Mouse (Mus musculus) erythroblast, embryonic 14.5 days (primary cell): ENCODE results near the gene Cd248. TPM values are rescaled to one million over a fixed set of nuclear protein-coding genes. Genes with fewer than 3 reads are reported as not detected.

Source experiments
- H3K27me3 ChIP-seq: 2 replicates; pipeline ENCODE4 v1.6.1; 2012; ENCODE audit warnings: inconsistent platforms; ENCODE audit not compliant: control insufficient read depth
- H3K36me3 ChIP-seq: 2 replicates; pipeline ENCODE4 v1.6.1; 2012; ENCODE audit warnings: mild to moderate bottlenecking, inconsistent platforms; ENCODE audit not compliant: control insufficient read depth
- H3K4me1 ChIP-seq: 2 replicates; pipeline ENCODE4 v1.6.1; 2012; ENCODE audit warnings: inconsistent platforms; ENCODE audit not compliant: control insufficient read depth
- H3K4me3 ChIP-seq: replicated peaks from 2 replicates; pipeline ENCODE3; 2012; ENCODE audit warnings: moderate library complexity, mild to moderate bottlenecking, inconsistent platforms
- H3K9me3 ChIP-seq: 2 replicates; pipeline ENCODE4 v1.6.1; 2012; ENCODE audit warnings: low read length, inconsistent platforms, mixed read lengths; ENCODE audit not compliant: control insufficient read depth
- GATA1 ChIP-seq: IDR thresholded peaks from 2 replicates; pipeline ENCODE4 v1.6.1; 2012; ENCODE audit warnings: low read length, inconsistent platforms, mixed read lengths
- TAL1 ChIP-seq: IDR thresholded peaks from 3 replicates; pipeline ENCODE4 v1.6.1; 2012; ENCODE audit warnings: low read length, inconsistent platforms, mixed read lengths
- polyA plus RNA-seq: library from polyadenylated mRNA; stranded (reverse); fragments of >175 nt; gene quantifications from 2 replicates; pipeline ENCODE4 v1.2.3, GENCODE M21; 2012

Gene Cd248
- polyA plus RNA-seq, 1 experiment: 0.11 TPM

- H3K9me3 ChIP-seq: no peaks in the 10 kb centered on the region
- H3K4me1 ChIP-seq: peaks cover 11% of the 10 kb centered on the region
- peaks cover 47% of the 10 kb centered on the region for H3K27me3 ChIP-seq
- no peak within 1 kb of the TSS for H3K4me3 ChIP-seq
- peaks cover 47% of the 10 kb centered on the region for H3K36me3 ChIP-seq
- TF ChIP-seq TAL1 (no peak), GATA1 (no peak)
These were observed 17.6 kb upstream of the Cd248 start, which contains the start of gene Rin1 for GRCm38 (mm10) chr19:5050047-5050905. Gene Rin1, plus strand, starts transcription at chr19:5050481.

GRCm38 (mm10) chr19:5051031-5051430 is 16.8 kb upstream of the Cd248 start:
- Histone ChIP-seq H3K4me1 (peaks cover 11% of the 10 kb centered on the region), H3K9me3 (no peaks in the 10 kb centered on the region), H3K36me3 (peaks cover 40% of the 10 kb centered on the region), H3K4me3 (no peak overlapping the region), H3K27me3 (peaks cover 47% of the 10 kb centered on the region)
- TF ChIP-seq TAL1 (no peak), GATA1 (no peak)

DNA sequence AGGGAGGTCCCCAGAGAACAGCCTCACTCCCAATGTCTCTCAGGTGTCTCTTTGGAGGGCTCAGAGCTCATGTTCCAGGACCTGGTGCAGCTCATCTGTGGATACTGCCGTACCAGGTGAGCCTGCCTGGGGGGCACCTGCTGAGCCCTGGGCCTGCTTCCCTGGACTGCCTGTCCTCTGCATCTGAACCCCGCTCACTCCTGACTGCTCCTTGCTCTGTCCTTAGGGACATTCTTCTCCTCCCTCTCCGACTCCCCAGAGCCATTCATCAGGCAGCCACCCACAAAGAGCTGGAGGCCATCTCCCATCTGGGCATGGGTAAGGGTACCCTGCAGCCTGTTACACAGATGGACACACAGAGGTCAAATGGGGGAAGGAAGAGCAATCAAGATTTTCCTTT is 16.4 kb upstream of the Cd248 start:
- Histone ChIP-seq H3K9me3 (no peaks in the 10 kb centered on the region), H3K36me3 (peaks cover 35% of the 10 kb centered on the region), H3K4me1 (peaks cover 14% of the 10 kb centered on the region), H3K27me3 (peaks cover 47% of the 10 kb centered on the region), H3K4me3 (no peak overlapping the region)
- TF ChIP-seq GATA1 (no peak), TAL1 (no peak)

- no peak overlapping the region for H3K4me3 ChIP-seq
- H3K27me3 ChIP-seq: peaks cover 47% of the 10 kb centered on the region
- TF ChIP-seq TAL1 (no peak), GATA1 (no peak)
- no peaks in the 10 kb centered on the region for H3K9me3 ChIP-seq
- peaks cover 27% of the 10 kb centered on the region for H3K36me3 ChIP-seq
- H3K4me1 ChIP-seq: peaks cover 18% of the 10 kb centered on the region
These were observed 15.6 kb upstream of the Cd248 start for GRCm38 (mm10) chr19:5052166-5052822.

- Histone ChIP-seq H3K27me3 (peaks cover 47% of the 10 kb centered on the region), H3K36me3 (peaks cover 21% of the 10 kb centered on the region), H3K9me3 (no peaks in the 10 kb centered on the region), H3K4me1 (peaks cover 23% of the 10 kb centered on the region), H3K4me3 (no peak overlapping the region)
- TF ChIP-seq TAL1: no peak
- TF ChIP-seq GATA1: no peak
These were observed 15.0 kb upstream of the Cd248 start for GRCm38 (mm10) chr19:5052853-5053252.

DNA sequence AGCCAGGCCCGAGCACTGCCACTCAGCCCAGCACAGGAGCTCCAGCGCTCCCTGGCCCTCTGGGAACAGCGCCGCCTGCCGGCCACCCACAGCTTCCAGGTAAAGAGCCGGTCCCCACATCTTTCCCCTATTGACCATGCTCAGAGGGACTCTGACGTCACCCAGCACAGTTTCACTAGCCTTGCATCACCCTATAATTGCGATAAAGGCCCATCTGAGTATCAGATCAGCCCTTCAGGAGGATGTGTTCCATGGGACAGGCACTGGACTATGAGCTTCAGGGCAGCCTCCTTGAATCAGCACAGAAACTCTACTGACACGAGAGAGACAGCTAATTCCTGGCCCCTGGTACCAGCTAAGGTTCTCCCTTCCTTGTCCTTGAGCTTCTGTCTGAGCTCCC is 14.0 kb upstream of the Cd248 start:
- TF ChIP-seq GATA1 (no peak), TAL1 (no peak)
- H3K4me1 ChIP-seq: peaks cover 34% of the 10 kb centered on the region
- H3K4me3 ChIP-seq: no peak overlapping the region
- H3K36me3 ChIP-seq: peaks cover 11% of the 10 kb centered on the region
- no peaks in the 10 kb centered on the region for H3K9me3 ChIP-seq
- H3K27me3 ChIP-seq: peaks cover 47% of the 10 kb centered on the region

GRCm38 (mm10) chr19:5056251-5056650 is 11.6 kb upstream of the Cd248 start:
- no peak for TF ChIP-seq GATA1
- no peak for TF ChIP-seq TAL1
- no peak overlapping the region for H3K4me3 ChIP-seq
- H3K9me3 ChIP-seq: no peaks in the 10 kb centered on the region
- H3K27me3 ChIP-seq: peaks cover 35% of the 10 kb centered on the region
- no peaks in the 10 kb centered on the region for H3K36me3 ChIP-seq
- H3K4me1 ChIP-seq: peaks cover 49% of the 10 kb centered on the region

DNA sequence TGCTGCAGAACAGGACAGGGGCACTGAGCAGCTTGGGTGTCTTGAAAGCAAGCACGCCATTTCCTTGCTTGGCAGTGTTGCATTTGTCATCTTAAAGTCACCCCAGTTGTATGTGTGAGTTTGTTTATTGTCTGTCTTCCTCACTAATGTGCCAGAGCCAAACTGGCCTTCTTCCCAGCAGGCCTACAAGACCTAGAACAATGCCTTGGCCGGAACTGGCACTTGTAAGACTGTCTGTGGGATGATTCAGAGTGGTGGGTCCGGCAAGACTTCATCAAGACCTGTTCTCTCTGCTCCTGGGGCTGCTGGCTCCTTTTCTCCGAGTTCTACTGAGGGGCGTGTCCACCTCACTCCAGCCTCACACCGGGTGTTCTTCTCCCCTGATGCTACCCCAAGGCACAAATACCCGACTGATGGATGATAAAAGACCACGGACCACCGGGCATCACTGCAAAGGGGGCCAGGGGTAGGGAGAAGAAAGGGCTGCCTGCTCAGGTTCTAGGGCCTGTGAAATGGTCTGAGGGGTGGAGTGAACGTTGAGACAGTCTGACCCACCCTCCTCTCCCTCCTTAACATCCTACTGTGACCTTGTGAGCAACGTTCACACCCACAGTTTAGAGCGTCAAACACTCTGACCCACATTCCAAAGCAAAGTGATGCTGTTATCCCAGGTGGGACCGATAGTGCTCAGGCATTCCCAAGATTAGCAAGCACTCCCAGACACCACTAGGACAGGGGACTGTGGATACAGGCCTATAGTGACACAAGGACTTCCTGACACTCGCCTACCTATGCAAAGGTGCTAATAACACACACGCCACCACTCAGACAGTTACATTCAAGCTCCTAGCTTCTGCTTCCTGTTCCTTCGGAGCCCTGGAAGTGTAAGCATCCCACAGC is 9.8 kb upstream of the Cd248 start:
- Histone ChIP-seq H3K27me3 (peaks cover 16% of the 10 kb centered on the region), H3K9me3 (no peaks in the 10 kb centered on the region), H3K36me3 (no peaks in the 10 kb centered on the region), H3K4me1 (peaks cover 55% of the 10 kb centered on the region), H3K4me3 (no peak overlapping the region)
- TF ChIP-seq TAL1 (no peak), GATA1 (no peak)
